Mouse (Mus musculus) embryo, embryonic 11 days (tissue): ENCODE results near the gene Gfy.
"Not testable (repeated sequence)": the region's sequence is repeated elsewhere in the genome, so short reads cannot be mapped to it uniquely, and the experiment has no call there.

Experiments
- DNase-seq: peaks from one replicate; pipeline ENCODE4 v3.0.0-alpha.2; 2015

The Gfy gene

GRCm38 (mm10) chr7:45193406-45193805, 14.0 kb upstream of the Gfy start:
- DNase-seq, result no peak

DNA sequence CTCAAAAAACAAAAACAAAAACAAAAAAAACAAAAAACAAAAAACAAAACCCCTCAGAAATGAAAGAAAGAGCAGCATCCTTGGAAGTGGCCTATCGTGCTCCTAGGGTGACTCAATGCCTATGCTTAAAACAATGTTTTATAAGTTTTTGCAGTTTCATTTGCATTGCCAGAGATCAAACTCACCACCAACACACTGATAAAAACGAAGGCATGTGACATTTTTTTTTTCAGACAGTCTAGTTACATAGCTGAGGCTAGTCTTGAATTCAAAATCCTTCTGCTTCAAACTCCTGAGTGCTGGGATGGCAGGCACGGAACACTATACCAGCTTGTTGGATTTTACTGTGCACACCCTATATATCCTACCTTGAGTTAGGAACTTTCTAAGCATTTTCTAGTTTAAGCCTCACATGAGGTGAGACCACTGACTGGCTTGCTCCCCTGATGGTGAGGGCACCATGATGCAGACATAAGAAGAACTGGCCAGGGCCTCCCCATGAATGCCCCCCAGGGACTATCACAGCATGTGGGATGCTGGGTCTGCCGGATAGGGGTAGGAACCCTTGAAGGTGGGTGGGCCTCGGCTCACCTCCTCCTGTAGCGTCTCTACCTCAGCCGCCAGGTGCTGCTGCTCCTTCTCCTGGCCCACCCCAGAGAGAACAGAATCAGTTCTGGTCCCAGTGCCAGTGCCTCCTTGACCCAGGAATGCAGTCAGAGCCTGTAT, 13.4 kb upstream of the Gfy start:
- DNase-seq, result no peak

DNA sequence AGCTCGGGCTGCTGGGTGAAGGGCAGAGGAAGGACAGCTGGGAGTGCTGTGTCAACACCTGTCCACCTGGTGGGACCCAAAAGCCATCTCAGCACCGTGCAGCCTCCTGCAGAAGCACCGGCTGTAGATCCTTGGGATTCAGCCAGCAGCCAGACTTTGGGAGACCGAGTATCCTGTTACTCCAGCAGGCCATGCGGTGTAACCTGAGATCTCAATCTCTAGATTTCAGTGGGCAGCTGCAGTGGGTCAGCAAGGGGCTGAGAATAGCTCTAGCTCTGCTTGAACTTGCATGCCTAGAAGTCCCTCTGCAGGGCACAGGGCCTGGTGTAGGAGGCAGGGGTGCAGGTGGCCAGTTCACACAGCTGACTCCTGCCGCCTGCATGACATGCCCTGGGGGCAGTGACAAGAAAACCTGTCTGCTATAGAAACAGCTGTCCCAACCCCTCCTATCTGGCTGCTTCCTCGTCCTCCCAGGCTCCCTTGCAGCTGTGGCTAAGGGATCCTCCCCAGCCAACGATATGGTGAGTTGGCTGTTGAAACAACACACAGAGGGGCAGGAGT, 12.5 kb upstream of the Gfy start:
- peak; percentile 74 for DNase-seq

DNA sequence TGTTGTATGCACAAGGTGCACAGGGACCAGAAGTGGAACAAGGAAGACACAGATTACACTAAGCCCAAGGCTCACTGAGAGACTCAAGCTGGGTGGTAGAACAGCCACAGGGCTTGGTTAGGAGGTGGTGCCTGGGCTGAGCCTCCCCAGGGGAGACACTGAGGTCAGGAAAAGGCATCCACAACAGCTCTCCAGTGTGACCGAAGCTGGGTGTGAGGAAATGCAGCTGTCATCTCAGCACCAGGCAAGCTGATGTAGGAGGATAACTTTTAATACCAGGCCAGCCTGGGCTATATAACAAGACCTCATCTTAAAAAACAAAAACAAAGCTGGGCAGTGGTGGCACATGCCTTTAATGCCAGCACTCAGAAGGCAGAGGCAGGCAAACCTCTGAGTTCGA, 11.8 kb upstream of the Gfy start:
- DNase-seq, result no peak

- DNase-seq, result no peak
These were observed 10.8 kb upstream of the Gfy start for GRCm38 (mm10) chr7:45190186-45190585.

DNA sequence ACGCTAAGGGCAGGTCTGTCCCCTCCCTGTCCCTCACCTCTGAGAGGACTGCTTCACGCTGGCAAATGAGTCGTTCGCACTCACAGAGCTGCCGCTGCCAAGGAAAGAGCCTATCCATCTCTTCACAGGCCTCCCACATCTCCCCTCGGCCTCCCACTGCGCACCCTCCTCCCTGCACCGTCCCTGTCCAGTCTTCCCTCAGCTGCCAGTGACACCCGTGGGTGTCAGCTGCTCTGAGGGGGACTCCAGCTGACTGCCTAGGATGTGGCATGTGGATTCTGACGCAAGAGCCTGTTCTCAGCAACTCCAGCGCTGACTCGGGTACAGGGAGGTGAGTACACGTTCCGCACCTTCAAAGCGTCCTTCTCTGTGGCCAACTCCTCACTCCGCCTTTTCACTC, 10.2 kb upstream of the Gfy start:
- DNase-seq, result no peak

- no peak for DNase-seq
These were observed 6.6 kb upstream of the Gfy start for GRCm38 (mm10) chr7:45185921-45186320.

GRCm38 (mm10) chr7:45183672-45184071, 4.3 kb upstream of the Gfy start:
- DNase-seq, result no peak

DNA sequence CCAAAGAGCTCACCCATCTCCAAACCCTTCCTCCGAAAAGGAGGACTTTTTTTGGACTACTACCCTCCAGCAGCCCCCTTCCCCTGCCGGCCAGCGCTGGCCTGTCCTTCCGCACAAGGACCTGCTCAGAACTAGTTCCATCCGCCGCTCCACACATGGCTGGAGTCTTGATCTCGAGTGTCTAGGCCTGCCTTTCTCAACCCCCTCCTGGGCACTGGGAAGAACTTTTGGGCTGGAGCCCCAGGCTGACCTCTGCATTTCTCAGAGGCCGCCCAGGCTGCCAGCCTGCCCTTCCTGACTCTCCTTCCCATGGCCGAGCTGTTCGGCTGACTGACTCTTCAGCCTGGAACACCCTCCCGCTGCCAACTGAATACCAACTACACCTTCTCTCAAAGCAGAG, 3.2 kb upstream of the Gfy start:
- no peak for DNase-seq

GRCm38 (mm10) chr7:45182199-45182601, 2.8 kb upstream of the Gfy start:
- peak; percentile 94 for DNase-seq

- peak; percentile 54 for DNase-seq
These were observed 2.2 kb upstream of the Gfy start for GRCm38 (mm10) chr7:45181540-45181939.

- no peak for DNase-seq
These were observed 1.6 kb upstream of the Gfy start, which contains the start of gene Pth2 for GRCm38 (mm10) chr7:45180896-45181477. Gene Pth2, plus strand, starts transcription at chr7:45180995.

DNA sequence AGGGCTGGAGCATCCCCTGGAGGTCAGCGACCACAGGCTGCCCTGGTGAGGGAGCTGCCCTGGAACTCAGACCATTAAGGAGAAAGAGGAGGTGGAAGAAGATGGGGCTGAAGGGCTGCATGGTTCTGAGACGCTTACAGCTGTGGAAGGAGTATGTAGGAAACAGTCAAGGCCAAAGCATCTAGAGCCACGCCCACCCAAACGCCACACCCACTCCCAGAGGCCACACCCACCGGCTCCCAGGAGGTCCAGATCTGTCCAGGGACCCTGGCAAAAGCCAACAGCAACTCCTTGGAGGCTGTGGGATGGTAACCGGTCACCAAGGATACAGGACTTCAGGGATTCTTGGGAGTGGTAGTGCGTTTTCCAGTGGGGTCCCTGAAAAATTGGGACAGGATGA, 819 bp downstream of the Gfy start:
- no peak for DNase-seq

- no peak for DNase-seq
These were observed 3.0 kb downstream of the Gfy start for GRCm38 (mm10) chr7:45176356-45176755.

DNA sequence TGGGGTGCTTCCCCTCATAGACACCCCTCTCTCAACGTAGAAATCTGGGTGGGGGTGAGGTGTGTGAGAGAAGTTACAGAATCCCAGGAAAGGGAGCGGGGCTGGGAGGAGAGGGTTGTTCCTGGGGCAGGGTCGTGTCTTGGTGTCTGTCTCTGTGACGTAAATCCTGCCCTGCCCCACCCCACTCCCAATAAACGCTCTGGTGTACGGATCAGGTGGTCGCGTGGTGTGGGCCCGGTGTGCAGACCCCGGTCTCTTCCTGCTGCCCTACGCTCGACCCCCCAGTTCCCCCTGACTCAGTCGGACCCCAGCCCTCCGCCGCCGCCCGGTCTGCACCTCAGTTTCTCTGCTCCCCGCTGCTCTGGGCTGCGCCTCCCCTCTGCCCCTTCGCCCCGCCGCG, 3.4 kb downstream of the Gfy start:
- no peak for DNase-seq

DNA sequence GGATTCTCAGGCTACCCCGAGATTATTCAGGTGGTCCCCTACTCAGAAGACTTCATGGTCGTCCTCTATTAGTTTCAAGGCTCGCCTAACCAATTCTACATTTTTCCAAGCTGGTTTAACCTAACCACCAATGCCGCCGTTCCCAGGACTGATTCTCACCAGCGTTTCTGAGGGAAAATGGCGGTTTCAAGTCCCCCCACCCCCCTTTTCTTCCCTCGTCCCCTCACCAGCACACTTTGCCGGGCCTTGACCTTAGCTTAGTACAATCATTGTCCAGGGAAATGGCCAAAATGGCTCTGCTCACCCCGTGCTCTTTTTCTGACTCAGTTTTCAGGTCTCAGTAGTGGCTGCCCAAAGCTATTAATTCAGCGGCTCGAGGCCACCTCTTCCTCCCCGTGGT, 4.0 kb downstream of the Gfy start:
- no peak for DNase-seq

GRCm38 (mm10) chr7:45174567-45175280, 4.6 kb downstream of the Gfy start:
- no peak for DNase-seq

- not testable (repeated sequence) for DNase-seq
These were observed 5.6 kb downstream of the Gfy start for GRCm38 (mm10) chr7:45173772-45174171.

- no peak for DNase-seq
These were observed 6.4 kb downstream of the Gfy start for GRCm38 (mm10) chr7:45172974-45173373.

- no peak for DNase-seq
These were observed 9.9 kb downstream of the Gfy start for GRCm38 (mm10) chr7:45169495-45169894.

GRCm38 (mm10) chr7:45168656-45169055, 10.7 kb downstream of the Gfy start:
- no peak for DNase-seq

- DNase-seq, result peak; percentile 42
These were observed 11.5 kb downstream of the Gfy start for GRCm38 (mm10) chr7:45167761-45168445.

DNA sequence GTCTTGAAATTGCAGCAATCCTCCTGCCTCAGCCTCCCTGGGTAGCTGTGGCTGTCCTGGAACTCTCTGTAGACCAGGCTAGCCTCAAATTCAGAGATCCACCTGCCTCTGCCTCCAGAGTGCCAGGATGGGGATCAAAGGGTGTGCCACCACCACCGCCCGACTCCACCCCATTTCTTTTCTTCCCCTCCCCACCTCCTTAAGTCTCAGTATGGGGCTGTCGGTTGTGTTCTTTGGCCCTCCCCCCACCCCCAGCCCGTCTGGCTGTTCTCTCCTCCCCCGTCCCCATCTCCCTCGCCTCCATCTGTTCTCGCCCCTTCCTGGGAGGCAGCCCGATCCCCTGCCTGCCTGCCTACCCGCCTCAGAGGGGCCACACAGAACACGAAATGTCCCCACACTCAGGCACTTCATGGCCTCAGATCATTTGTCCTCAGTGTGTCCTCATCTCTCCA, 12.4 kb downstream of the Gfy start:
- no peak for DNase-seq
